Mouse (Mus musculus) liver, embryonic 15.5 days (tissue): ENCODE results near the gene Gm5169. TPM values are rescaled to one million over a fixed set of nuclear protein-coding genes. Genes with fewer than 3 reads are reported as not detected.
"Not testable (repeated sequence)": the region's sequence is repeated elsewhere in the genome, so short reads cannot be mapped to it uniquely, and the experiment has no call there.

ENCODE experiments used
- ATAC-seq: fragments of 200-750 bp; cut with Nextera tagmentation; 2 replicates; pipeline ENCODE4 v1.8.0; 2017; ENCODE audit warnings: moderate number of reproducible peaks, mild to moderate bottlenecking, moderate library complexity; ENCODE audit not compliant: insufficient read depth
- H3K27ac ChIP-seq: fragments of 300-500 bp; sonication (generic); replicated peaks from 2 replicates; pipeline ENCODE4 v1.5.1; 2015; ENCODE audit warnings: mild to moderate bottlenecking, inconsistent platforms
- H3K27me3 ChIP-seq: fragments of 300-500 bp; sonication (generic); 2 replicates; pipeline ENCODE4 v1.6.1; 2015; ENCODE audit warnings: mild to moderate bottlenecking, inconsistent platforms
- H3K36me3 ChIP-seq: fragments of 300-500 bp; sonication (generic); replicated peaks from 2 replicates; pipeline ENCODE4 v1.6.1; 2015; ENCODE audit warnings: moderate library complexity, mild to moderate bottlenecking, inconsistent platforms
- H3K4me1 ChIP-seq: fragments of 300-500 bp; sonication (generic); replicated peaks from 2 replicates; pipeline ENCODE4 v1.6.1; 2015; ENCODE audit warnings: inconsistent platforms
- H3K4me2 ChIP-seq: fragments of 300-500 bp; sonication (generic); 2 replicates; pipeline ENCODE4 v1.6.1; 2015; ENCODE audit warnings: moderate library complexity, mild to moderate bottlenecking, inconsistent platforms
- H3K4me3 ChIP-seq: fragments of 300-500 bp; sonication (generic); replicated peaks from 2 replicates; pipeline ENCODE4 v1.5.1; 2015; ENCODE audit warnings: mild to moderate bottlenecking, inconsistent platforms
- H3K9ac ChIP-seq: fragments of 300-500 bp; sonication (generic); 2 replicates; pipeline ENCODE4 v1.6.1; 2015; ENCODE audit warnings: moderate library complexity, mild to moderate bottlenecking, inconsistent platforms
- H3K9me3 ChIP-seq: fragments of 300-500 bp; sonication (generic); replicated peaks from 2 replicates; pipeline ENCODE4 v1.6.1; 2016; ENCODE audit warnings: inconsistent platforms
- WGBS: fragments of 180-500 bp; shearing (Covaris S2); methylation state at CpG from one replicate; pipeline ENCODE4 v1.1.7; 2015; ENCODE audit warnings: mixed read lengths; ENCODE audit not compliant: insufficient replicate concordance; 5-methylcytosine and 5-hydroxymethylcytosine counted together
- polyA plus RNA-seq: library from polyadenylated mRNA; unstranded; fragments of >200 nt; fragmentation: Nextera tagmentation; extraction: Ambion mirVana; gene quantifications from 2 replicates; pipeline ENCODE4 v1.2.1, GENCODE M21; 2015

Gm5169 gene
- polyA plus RNA-seq = not detected in 2 replicates

DNA sequence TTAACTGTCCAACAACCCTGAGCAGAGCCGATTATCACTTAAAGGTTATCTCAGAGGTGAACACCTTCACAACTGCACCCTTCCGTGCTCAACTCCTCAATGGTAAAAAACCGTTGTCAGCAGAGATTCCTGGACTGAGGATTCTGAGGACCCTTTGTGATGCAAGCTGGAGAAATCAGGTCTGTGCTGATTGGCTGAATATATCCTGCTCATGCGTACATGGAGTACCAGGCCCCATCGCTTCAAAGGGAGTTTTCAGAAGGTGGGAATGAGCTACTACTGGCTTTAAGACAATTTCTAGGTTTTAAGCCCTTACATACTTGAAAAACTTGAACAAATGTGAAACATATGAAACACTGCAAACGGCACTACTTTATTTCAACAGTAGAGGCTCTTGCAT lies at the start of gene Gm5169:
TSS of gene Gm5169 (minus strand) at position 101 of the 400 bp plus-strand sequence.
- not testable (repeated sequence) for H3K9ac ChIP-seq, H3K4me2 ChIP-seq, H3K4me3 ChIP-seq, H3K4me1 ChIP-seq, H3K9me3 ChIP-seq, ATAC-seq, H3K27me3 ChIP-seq, H3K27ac ChIP-seq, H3K36me3 ChIP-seq
- WGBS = 81% methylated on average over 2 of the region's 6 CpGs

DNA sequence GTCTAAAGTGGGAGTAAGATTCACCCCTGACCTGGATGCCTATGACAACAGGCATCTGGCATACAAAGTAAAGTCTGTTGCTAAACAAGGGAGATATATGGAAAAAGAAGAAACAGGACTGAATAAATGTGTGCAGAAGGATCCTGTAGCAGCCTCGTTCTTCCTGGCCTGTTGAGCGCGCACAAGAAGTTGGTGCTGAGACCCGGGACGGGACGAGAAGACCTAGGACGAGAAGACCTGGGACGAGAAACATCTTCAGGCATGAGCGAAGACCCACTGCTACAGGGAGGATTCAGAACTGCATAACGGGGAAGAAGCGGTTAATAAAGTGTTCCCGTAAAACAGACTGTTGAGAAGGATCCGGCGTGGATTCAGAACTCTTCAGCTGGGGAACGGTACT lies 46.2 kb upstream of the Gm5169 start:
- not testable (repeated sequence) for H3K27ac ChIP-seq, H3K9ac ChIP-seq, H3K27me3 ChIP-seq, H3K36me3 ChIP-seq, H3K4me3 ChIP-seq, H3K9me3 ChIP-seq, H3K4me1 ChIP-seq, ATAC-seq, H3K4me2 ChIP-seq
- 80% methylated on average over 14 of the region's 15 CpGs for WGBS
